Mouse (Mus musculus): ENCODE results near the gene Rnf157. TPM values are rescaled to one million over a fixed set of nuclear protein-coding genes. Genes with fewer than 3 reads are reported as not detected.

Gene Rnf157
- polyA plus RNA-seq (2014; fragmentation: Illumina TruSeq; extraction: RNeasy Lipid Tissue Mini Kit (QIAGEN cat#74804)) = 0.88 TPM

DNA sequence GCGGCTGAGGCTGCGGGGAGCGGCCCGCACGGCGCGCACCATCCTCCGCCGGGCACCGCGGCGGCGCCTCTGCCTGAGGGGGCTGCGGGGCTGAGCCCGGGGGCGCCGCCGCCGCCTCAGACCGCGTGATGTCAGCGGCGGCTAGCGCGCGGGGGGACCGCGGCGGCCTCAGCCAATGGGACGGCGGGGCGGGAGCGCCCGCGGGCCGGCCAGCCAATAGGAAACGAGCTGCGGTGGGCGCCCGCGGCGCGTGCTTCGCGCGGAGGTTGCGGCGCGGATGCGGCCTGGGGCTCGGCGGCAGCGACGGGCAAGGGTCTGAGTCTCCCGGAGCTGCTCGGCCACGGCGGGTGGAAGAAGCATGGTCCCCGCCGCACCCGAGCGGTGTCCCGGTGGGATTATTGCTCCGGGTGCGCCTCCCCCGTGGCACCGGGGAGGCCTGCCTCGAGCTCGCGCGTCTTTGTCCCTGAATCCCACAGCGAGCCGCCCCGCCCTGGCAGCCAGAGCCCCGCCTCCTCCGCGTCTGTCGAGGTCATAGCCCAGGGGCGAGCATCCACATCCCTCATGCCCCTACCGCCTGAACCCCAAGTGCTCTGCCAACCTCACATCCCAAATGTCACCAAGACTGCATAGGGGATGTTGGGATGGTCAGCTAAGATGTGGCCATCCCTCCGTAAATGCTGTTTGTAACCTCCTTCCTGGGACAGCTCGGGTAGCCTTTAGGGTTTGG is at the start of gene Rnf157:
TSS of gene Rnf157 (minus strand) at position 129 of the 727 bp plus-strand sequence.

DNA sequence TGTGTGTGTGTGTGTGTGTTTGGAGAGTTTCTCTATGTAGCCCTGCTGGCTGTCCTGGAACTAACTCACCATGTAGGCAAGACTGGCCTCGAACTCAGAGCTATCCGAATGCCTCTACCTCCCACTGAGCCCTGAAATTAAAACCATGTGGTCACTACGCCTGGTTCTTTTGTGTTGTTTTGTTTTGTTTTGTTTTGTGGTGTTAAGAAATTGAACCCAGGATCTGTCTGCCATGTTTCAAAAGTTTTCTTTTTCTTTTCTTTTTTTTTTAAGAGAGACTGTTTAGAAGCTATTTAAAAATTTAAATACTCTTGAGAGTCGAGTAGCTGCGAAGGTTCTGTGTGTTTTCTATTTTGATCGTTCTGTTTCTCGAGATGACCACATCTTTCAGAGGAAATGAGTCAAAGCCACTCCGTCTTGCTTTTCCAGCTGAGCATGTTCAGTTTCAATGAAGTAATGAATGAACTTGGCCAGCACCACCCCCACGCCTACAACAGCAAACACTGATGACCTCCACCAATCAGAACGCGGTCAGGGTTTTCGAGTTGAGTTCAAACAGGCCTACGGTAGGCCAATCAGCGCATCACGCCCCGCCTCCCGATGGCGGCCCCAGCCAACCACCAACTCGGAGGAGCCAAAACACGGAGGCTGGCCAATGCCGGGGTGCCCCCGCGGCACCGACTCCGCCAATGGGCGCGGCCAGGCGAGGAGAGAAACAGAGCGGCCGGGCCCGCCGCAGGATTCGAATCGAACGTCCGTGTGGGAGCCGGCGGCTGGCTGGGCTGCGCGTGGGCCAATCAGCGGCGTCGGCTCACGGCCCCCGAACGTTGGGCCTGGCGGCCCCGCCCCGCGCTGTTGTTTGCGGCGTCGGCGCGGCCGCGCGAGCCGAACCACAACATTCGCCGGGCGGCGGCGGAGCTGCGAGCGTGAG is 20.8 kb upstream of the Rnf157 start, which contains the start of gene Ubald2:
TSS of gene Ubald2 (plus strand) at position 739 of the 931 bp plus-strand sequence.

DNA sequence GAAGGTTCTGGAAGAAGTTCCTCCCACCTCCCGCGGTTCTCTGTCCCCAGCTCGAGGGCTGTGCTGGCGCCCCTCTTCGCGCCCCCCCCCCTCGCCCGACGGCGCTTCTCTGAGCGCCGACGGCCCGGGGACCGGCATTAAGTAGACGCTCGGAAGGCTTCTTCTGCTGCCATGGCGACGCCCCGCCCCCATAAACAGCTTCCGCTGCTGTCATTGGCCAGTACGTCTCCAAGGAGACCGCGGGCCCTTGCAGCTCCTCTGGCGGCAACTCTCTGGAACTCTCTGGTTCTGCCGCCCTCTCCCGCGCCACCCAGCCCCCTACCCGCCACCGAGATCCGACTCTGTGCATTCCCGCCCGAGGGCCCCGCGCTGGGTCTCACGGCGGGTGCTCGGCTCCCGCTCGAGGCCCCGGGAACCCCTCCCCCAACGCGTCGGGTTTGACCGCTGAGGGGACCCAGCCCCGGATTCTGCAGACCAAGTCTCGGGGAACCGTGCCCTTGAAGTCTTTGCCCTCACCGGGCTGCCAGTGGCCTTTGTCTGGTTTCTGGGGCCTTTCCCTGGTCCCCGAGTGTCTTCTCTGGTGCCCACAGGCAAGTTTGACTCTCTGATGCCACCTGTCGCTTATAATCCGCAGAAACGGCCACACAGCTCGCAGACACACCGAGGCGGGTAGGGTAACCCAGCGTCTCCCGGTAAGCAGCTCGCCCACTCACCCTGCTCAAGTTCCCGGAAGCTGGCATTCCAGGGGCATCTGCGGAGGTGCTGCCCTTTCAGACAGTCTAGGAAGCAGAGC is 77.4 kb downstream of the Rnf157 start, which contains the start of gene Foxj1:
TSS of gene Foxj1 (minus strand) at position 156 of the 793 bp plus-strand sequence.

DNA sequence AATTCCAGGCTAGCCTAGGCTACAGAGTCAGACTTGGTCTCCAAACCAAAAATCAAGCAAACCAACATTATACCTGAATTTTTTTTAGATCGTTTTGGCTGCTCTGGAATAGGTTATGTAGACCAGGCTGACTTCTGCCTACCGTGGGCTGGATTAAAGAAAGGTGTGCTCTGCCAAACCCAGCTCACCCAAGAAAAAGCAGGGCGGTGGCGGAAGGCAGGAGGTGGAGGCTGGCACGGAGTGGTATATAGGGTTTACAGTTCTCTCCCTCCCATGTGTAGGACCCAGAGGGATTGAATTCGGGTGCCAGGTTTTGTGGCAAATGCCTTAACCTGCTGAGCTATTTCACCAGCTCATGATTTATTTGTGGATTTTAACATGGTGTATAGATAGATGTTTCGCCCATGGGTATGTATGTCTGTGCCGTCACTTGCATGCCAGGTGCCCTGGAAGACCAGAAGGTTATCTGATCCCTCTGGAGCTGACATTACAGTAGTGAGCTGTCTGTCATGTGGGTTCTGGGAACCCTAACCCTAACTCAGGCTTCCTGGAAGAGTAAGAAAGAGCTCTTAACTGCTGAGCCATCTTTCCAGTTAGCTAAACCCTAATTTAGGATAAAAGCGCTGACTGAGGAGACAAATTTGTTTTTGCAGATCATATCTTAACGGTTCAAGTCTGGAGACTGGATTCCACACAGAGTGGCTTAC is 105.7 kb downstream of the Rnf157 start, which contains the start of gene Exoc7:
TSS of gene Exoc7 (minus strand) at position 215 of the 707 bp plus-strand sequence.

Other genes with a start within 250 kb of the Rnf157 start
- 14.4 TPM for gene Fbf1, start 244.9 kb downstream of the Rnf157 start, polyA plus RNA-seq (2014; fragmentation: Illumina TruSeq; extraction: RNeasy Lipid Tissue Mini Kit (QIAGEN cat#74804))
- gene Ten1, start 214.2 kb downstream of the Rnf157 start, polyA plus RNA-seq (2014; fragmentation: Illumina TruSeq; extraction: RNeasy Lipid Tissue Mini Kit (QIAGEN cat#74804)) = 1.7 TPM
- 40.9 TPM for gene Acox1, start 214.0 kb downstream of the Rnf157 start, polyA plus RNA-seq (2014; fragmentation: Illumina TruSeq; extraction: RNeasy Lipid Tissue Mini Kit (QIAGEN cat#74804))
- not detected for gene Evpl, start 175.0 kb downstream of the Rnf157 start, polyA plus RNA-seq (2014; fragmentation: Illumina TruSeq; extraction: RNeasy Lipid Tissue Mini Kit (QIAGEN cat#74804))
- 10.1 TPM for gene Srp68, start 138.8 kb downstream of the Rnf157 start, polyA plus RNA-seq (2014; fragmentation: Illumina TruSeq; extraction: RNeasy Lipid Tissue Mini Kit (QIAGEN cat#74804))
- not detected for gene Galr2, start 132.1 kb downstream of the Rnf157 start, polyA plus RNA-seq (2014; fragmentation: Illumina TruSeq; extraction: RNeasy Lipid Tissue Mini Kit (QIAGEN cat#74804))
- gene Exoc7, start 105.8 kb downstream of the Rnf157 start, polyA plus RNA-seq (2014; fragmentation: Illumina TruSeq; extraction: RNeasy Lipid Tissue Mini Kit (QIAGEN cat#74804)) = 5.8 TPM
- 0.23 TPM for gene Foxj1, start 77.6 kb downstream of the Rnf157 start, polyA plus RNA-seq (2014; fragmentation: Illumina TruSeq; extraction: RNeasy Lipid Tissue Mini Kit (QIAGEN cat#74804))
- 7.1 TPM for gene Ubald2, start 21.1 kb upstream of the Rnf157 start, polyA plus RNA-seq (2014; fragmentation: Illumina TruSeq; extraction: RNeasy Lipid Tissue Mini Kit (QIAGEN cat#74804))
- not detected for gene Qrich2, start 53.2 kb upstream of the Rnf157 start, polyA plus RNA-seq (2014; fragmentation: Illumina TruSeq; extraction: RNeasy Lipid Tissue Mini Kit (QIAGEN cat#74804))
- 33.9 TPM for gene Prpsap1, start 81.2 kb upstream of the Rnf157 start, polyA plus RNA-seq (2014; fragmentation: Illumina TruSeq; extraction: RNeasy Lipid Tissue Mini Kit (QIAGEN cat#74804))
- 0.51 TPM for gene Sphk1, start 117.9 kb upstream of the Rnf157 start, polyA plus RNA-seq (2014; fragmentation: Illumina TruSeq; extraction: RNeasy Lipid Tissue Mini Kit (QIAGEN cat#74804))
- 9.0 TPM for gene Ube2o, start 168.4 kb upstream of the Rnf157 start, polyA plus RNA-seq (2014; fragmentation: Illumina TruSeq; extraction: RNeasy Lipid Tissue Mini Kit (QIAGEN cat#74804))
- not detected for gene Aanat, start 173.4 kb upstream of the Rnf157 start, polyA plus RNA-seq (2014; fragmentation: Illumina TruSeq; extraction: RNeasy Lipid Tissue Mini Kit (QIAGEN cat#74804))
- 0.11 TPM for gene Rhbdf2, start 214.0 kb upstream of the Rnf157 start, polyA plus RNA-seq (2014; fragmentation: Illumina TruSeq; extraction: RNeasy Lipid Tissue Mini Kit (QIAGEN cat#74804))
- gene Prcd, start 240.5 kb upstream of the Rnf157 start, polyA plus RNA-seq (2014; fragmentation: Illumina TruSeq; extraction: RNeasy Lipid Tissue Mini Kit (QIAGEN cat#74804)) = 1.3 TPM
- gene Cygb, start 241.3 kb upstream of the Rnf157 start, polyA plus RNA-seq (2014; fragmentation: Illumina TruSeq; extraction: RNeasy Lipid Tissue Mini Kit (QIAGEN cat#74804)) = 2.0 TPM

All from ovary, adult 10 weeks (tissue).